Mouse (Mus musculus) forebrain, embryonic 16.5 days (tissue): ENCODE measurements around the gene Zc3hc1. TPM values are rescaled to one million over a fixed set of nuclear protein-coding genes. Genes with fewer than 3 reads are reported as not detected.
A peak's percentile ranks its signal among the peaks of the same experiment; 100 is the strongest.

Experiments used
- ATAC-seq: fragments of 200-750 bp; cut with Nextera tagmentation; 2 replicates; pipeline ENCODE4 v1.8.0; 2017; ENCODE audit warnings: mild to moderate bottlenecking, moderate library complexity
- H3K27ac ChIP-seq: fragments of 300-500 bp; sonication (generic); 2 replicates; pipeline ENCODE4 v1.5.1; 2014; ENCODE audit warnings: low read length, control low read depth
- H3K27me3 ChIP-seq: fragments of 300-500 bp; sonication (generic); replicated peaks from 2 replicates; pipeline ENCODE4 v1.6.1; 2014; ENCODE audit warnings: low read length; ENCODE audit not compliant: control insufficient read depth, insufficient read depth
- H3K36me3 ChIP-seq: fragments of 300-500 bp; sonication (generic); 2 replicates; pipeline ENCODE4 v1.6.1; 2014; ENCODE audit not compliant: control insufficient read depth, insufficient read depth
- H3K4me1 ChIP-seq: fragments of 300-500 bp; sonication (generic); replicated peaks from 2 replicates; pipeline ENCODE4 v1.6.1; 2014; ENCODE audit warnings: low read length; ENCODE audit not compliant: control insufficient read depth, insufficient read depth
- H3K4me2 ChIP-seq: fragments of 300-500 bp; sonication (generic); 2 replicates; pipeline ENCODE4 v1.6.1; 2014; ENCODE audit warnings: mild to moderate bottlenecking, low read length, control low read depth
- H3K4me3 ChIP-seq: fragments of 300-500 bp; sonication (generic); replicated peaks from 2 replicates; pipeline ENCODE4 v1.5.1; 2014; ENCODE audit warnings: mild to moderate bottlenecking, low read length, control low read depth
- H3K9ac ChIP-seq: fragments of 300-500 bp; sonication (generic); replicated peaks from 2 replicates; pipeline ENCODE4 v1.6.1; 2014; ENCODE audit warnings: low read depth, low read length, control low read depth
- H3K9me3 ChIP-seq: fragments of 300-500 bp; sonication (generic); 2 replicates; pipeline ENCODE4 v1.6.1; 2016; ENCODE audit warnings: low read length; ENCODE audit not compliant: control insufficient read depth
- WGBS: fragments of 180-500 bp; shearing (Covaris S2); extraction: QIAGEN DNeasy Blood & Tissue Kit; methylation state at CpG from one replicate; pipeline ENCODE4 v1.1.7; 2014; 5-methylcytosine and 5-hydroxymethylcytosine counted together
- polyA plus RNA-seq: library from polyadenylated mRNA; unstranded; fragments of >200 nt; fragmentation: Nextera tagmentation; extraction: Ambion mirVana; gene quantifications from 2 replicates; pipeline ENCODE4 v1.2.1, GENCODE M21; 2015

Zc3hc1 gene
- polyA plus RNA-seq, 1 experiment from 2014 or later = 72.6 TPM

DNA sequence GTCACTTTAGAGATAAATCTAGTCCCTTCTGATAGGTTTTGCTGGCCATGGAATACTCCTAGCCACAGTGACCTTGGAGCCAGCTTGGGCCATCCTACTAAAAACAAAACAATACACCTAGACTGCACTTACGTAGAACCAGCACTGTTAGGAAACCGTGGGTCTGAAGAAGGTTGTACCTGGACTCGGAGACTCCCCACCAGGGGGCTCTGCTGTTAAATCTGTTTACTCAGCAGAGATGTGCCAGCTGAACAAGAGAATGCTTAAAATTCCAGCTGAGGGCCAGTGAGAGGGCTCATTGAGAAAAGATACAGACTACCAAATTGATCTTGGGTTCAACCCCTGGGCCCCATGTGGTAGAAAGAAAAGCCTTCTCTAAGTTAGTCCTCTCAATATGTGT lies 9.7 kb downstream of the Zc3hc1 start:
- Histone ChIP-seq H3K9ac (no peak overlapping the region), H3K27me3 (no peaks in the 10 kb centered on the region), H3K27ac (no peak overlapping the region), H3K9me3 (no peaks in the 10 kb centered on the region), H3K4me3 (no peak overlapping the region), H3K4me2 (no peak overlapping the region), H3K36me3 (peaks cover 14% of the 10 kb centered on the region), H3K4me1 (0 out of 2 replicates have a peak, but pooled peaks cover 1% of the 10 kb centered on the region)
- 73% methylated on average over 3 of the region's 3 CpGs for WGBS
- no peak for ATAC-seq

DNA sequence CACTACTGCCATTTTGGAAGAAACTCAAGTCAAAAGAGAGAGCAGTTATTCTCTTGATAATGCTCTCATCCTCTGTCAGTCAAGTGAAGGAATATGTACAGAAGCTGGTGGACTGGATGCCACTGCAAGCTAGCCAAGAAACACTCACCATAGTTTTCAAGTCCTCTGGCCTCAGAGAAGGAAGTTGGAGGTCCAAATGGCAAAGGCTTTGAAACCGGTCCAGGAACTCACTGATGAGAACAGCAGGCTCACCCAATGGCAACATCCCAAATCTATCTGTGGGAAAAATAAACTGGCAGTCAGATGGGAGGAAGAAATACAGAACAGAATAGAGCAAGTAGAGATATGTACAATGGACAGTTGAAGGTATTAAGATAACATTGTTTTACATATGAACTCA lies 15.0 kb downstream of the Zc3hc1 start:
- Histone ChIP-seq H3K9me3 (no peaks in the 10 kb centered on the region), H3K4me1 (0 out of 2 replicates have a peak, but pooled peaks cover 5% of the 10 kb centered on the region), H3K4me3 (no peak overlapping the region), H3K4me2 (no peak overlapping the region), H3K36me3 (peaks cover 37% of the 10 kb centered on the region), H3K27me3 (no peaks in the 10 kb centered on the region), H3K9ac (no peak overlapping the region), H3K27ac (no peak overlapping the region)
- no peak for ATAC-seq
- 83% methylated on average over 1 of the region's 1 CpGs for WGBS

DNA sequence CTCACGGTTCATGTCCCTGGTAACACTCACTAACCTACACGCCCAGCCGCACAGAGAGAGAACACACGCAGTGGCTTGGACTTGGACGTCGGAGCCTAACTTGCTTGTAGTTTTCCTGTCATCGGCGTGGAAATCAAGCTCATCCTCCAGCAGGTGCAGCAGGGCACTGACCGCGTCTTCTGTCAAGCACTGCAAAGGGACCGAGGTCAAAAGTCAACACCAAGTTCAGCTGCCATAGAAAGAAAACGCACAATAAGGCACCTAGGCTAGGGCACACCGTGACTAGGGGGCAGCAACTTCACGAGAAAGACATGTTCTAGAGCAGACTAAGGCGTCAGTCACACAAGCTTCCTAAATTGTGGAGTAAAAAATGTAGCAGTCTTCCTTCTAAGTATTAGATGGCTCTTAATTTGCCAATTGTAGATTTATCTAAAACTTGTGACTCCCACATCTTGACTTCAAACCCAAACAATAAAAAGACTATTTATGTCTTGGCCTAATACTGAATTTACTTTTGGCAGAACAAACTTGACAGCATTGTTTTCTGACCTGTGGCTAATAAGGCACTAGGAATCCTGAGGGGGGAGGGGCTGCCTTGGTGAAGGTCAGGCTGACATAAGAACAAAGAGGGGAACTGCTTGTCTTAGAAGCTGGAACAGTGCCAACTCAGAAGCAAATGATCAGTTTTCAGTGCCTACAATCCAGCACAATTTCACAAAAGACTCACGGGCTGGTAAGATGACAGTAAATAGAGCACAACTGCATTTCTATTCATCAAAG lies 15.9 kb downstream of the Zc3hc1 start:
- Histone ChIP-seq H3K4me1 (0 out of 2 replicates have a peak, but pooled peaks cover 5% of the 10 kb centered on the region), H3K4me2 (no peak overlapping the region), H3K9me3 (no peaks in the 10 kb centered on the region), H3K27ac (no peak overlapping the region), H3K36me3 (peaks cover 44% of the 10 kb centered on the region), H3K27me3 (no peaks in the 10 kb centered on the region), H3K9ac (no peak overlapping the region), H3K4me3 (no peak overlapping the region)
- ATAC-seq = no peak
- WGBS = 84% methylated on average over 16 of the region's 16 CpGs

DNA sequence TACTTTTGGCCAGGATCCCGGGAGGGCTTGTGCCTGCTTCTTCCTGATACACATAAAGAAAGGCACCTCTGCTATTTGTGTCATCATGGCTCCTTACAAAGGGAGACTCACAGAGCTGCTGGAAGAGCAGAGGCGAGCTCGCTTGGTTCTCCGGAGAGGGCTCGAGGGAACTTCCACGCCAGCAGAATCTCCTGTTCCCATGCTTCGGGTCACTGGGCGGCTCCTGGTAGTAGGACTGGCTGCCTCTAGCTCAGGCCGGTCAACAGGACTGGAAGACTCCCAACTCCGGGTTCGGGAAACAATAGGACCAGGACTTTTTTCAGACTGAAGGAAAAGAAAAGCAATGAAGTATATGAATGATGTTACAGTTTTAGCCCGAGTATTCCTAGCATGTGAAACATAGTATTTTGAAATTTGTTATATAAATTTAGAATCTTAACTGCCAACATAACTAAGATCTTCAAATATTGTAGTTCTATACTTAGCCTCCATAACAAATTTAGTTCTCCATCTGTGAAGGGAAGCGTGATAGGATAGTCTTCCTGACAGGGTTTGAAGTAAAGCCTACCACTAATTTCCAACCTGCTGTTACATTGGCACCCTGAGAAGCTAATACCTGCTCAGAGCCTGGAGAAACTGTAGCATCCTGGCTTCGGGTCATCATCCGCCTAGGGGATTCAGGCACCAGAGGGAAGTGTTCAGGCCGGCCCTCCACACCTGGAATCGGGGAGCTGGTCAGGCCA lies 18.0 kb downstream of the Zc3hc1 start:
- no peak for ATAC-seq
- 92% methylated on average over 17 of the region's 17 CpGs for WGBS
- H3K9me3 ChIP-seq = no peaks in the 10 kb centered on the region
- no peak overlapping the region for H3K4me2 ChIP-seq
- no peak overlapping the region for H3K27ac ChIP-seq
- no peak overlapping the region for H3K4me3 ChIP-seq
- H3K9ac ChIP-seq = no peak overlapping the region
- 0 out of 2 replicates have a peak, but pooled peaks cover 5% of the 10 kb centered on the region for H3K4me1 ChIP-seq
- H3K36me3 ChIP-seq = peaks cover 52% of the 10 kb centered on the region
- no peaks in the 10 kb centered on the region for H3K27me3 ChIP-seq

DNA sequence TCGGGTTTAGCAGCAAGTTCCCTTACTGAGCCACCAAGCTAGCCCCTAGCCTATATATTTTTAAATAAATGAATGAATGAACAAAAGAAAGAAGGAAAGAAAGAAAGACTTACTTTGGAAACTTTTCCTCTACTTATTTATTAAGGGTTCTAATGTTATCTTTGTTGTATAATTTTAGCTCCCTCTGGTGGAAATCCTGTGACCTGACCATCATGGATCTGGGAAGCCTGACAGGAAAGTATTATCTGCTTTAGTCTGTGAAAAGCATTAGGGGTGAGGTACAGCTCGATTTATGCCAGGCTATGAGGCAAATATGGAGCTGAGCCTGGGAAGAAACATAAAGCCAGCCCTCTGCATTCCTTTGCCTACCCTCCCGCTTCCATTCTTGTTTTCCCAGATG lies 21.5 kb downstream of the Zc3hc1 start:
- H3K27ac ChIP-seq = no peak overlapping the region
- peaks cover 48% of the 10 kb centered on the region for H3K36me3 ChIP-seq
- H3K9me3 ChIP-seq = no peaks in the 10 kb centered on the region
- no peak overlapping the region for H3K9ac ChIP-seq
- H3K27me3 ChIP-seq = no peaks in the 10 kb centered on the region
- no peak overlapping the region for H3K4me2 ChIP-seq
- ATAC-seq = no peak
- no peak overlapping the region for H3K4me3 ChIP-seq
- whole genome bisulfite sequencing = 87% methylated on average over 3 of the region's 3 CpGs
- no peaks in the 10 kb centered on the region for H3K4me1 ChIP-seq

DNA sequence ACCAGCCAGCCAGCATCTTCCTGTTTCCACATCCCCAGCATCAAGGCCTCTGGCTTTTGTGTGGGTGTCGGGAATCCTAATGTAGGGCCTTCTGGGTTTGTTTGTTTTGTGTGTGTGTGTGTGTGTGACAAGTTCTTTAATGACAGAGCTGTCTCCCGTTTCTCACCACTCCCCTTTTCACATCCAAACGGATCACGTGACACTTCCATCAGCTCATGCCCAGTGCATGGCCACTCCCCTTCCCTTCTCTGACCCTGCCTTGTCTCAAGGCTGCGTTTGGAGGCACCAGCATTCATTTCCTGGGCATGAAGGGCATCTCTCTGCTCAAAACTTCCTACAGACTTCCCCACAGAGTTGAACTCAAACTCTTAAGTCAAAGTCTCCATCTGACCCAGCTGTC lies 27.0 kb downstream of the Zc3hc1 start:
- 42% methylated on average over 5 of the region's 5 CpGs for WGBS
- H3K9me3 ChIP-seq = no peaks in the 10 kb centered on the region
- no peak overlapping the region for H3K4me2 ChIP-seq
- no peak overlapping the region for H3K9ac ChIP-seq
- H3K4me1 ChIP-seq = no peaks in the 10 kb centered on the region
- H3K27ac ChIP-seq = no peak overlapping the region
- ATAC-seq = no peak
- H3K36me3 ChIP-seq = peaks cover 14% of the 10 kb centered on the region
- H3K4me3 ChIP-seq = no peak overlapping the region
- H3K27me3 ChIP-seq = no peaks in the 10 kb centered on the region

DNA sequence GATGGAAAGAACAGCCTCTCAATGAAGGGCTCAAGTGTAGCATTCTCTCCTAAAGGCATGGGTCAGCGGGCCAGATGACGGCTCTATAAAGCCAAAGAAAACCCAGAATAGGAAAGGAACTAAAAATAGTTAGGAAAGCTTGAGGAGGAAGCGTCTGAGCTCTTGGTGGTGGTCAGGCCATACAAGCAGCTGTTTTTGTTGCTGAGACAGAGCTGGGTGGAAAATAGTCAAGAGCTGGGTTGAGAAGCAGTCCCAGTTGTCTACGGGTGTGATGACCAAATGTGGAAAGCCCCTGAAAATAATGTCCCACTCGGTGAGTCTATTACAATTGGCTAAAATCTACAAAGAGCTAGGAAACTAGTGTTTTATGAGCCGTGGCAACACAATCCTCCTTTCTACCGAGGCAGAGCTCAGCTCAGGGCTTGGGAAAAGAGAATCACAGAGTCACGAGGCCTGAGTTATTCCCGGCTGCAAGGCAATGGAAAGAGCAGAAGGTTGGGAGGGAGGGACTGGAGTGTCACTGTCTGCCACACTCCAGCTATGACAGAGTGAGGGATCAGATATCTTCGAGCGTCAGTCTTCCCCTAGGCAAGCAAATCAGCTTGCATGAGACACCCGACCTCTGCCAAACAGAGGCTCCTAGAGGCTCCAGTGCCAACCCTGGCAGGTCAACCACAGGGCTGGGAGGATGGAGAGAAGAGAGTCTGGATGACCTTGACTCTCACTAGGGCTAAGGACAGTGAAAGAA lies 30.9 kb downstream of the Zc3hc1 start:
- Histone ChIP-seq H3K4me1 (no peaks in the 10 kb centered on the region), H3K9me3 (no peaks in the 10 kb centered on the region), H3K27me3 (no peaks in the 10 kb centered on the region), H3K36me3 (no peaks in the 10 kb centered on the region), H3K4me2 (no peak overlapping the region), H3K4me3 (no peak overlapping the region), H3K9ac (no peak overlapping the region), H3K27ac (no peak overlapping the region)
- 79% methylated on average over 12 of the region's 12 CpGs for WGBS
- ATAC-seq = no peak

DNA sequence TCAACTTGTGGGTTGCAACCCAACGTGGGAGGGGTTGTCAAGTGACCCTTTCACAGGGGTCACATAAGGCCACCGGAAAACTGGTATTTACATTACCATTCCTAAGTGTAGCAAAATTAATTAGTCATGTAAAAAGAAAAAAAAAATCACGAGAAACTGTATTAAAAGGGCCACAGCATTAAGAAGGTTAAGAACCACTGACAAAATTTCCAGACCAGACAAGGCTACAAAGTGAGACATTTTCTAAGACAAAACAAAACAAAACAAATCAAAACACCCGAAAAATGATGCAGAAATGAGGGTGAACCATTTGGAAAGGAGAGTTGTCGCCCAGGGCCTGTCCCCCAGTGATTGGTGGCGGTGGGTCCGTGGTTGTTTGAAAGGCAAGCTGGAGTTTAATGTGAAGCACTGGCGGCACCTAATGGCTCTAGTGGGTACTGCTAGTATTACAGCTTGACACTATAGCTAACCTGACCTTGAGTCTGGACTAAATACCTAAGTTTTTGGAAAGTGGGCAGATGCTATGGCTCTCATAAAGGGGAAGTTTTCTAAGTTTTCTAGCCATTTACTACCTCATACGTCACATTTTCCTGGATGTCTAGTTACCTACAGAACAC lies 33.2 kb downstream of the Zc3hc1 start:
- no peak overlapping the region for H3K27ac ChIP-seq
- no peak overlapping the region for H3K4me3 ChIP-seq
- H3K9me3 ChIP-seq = no peaks in the 10 kb centered on the region
- no peaks in the 10 kb centered on the region for H3K4me1 ChIP-seq
- no peaks in the 10 kb centered on the region for H3K27me3 ChIP-seq
- H3K36me3 ChIP-seq = no peaks in the 10 kb centered on the region
- H3K9ac ChIP-seq = no peak overlapping the region
- ATAC-seq = peak; percentile 76
- no peak overlapping the region for H3K4me2 ChIP-seq
- 22% methylated on average over 9 of the region's 9 CpGs for WGBS

DNA sequence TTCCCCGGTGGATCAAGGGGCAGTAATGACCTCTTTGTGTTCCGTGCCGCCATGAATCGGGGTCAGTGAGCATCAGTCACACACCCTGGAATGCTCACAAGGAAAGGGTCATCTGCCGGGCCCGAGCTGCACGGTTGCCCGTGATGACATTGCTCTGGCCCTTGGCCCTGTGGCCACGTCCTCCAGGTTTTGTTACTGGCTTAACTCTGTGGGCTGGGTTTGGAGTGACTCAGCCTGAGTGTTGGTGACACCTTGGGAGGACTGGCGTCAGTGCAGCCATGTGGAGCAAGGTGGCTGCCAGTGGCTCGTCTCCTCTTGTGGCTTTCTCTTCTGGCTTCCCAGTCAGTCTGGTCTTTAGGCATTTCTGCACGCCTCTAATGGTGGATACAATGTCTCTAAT lies 34.1 kb downstream of the Zc3hc1 start:
- Histone ChIP-seq H3K4me3 (no peak overlapping the region), H3K27me3 (no peaks in the 10 kb centered on the region), H3K9me3 (no peaks in the 10 kb centered on the region), H3K36me3 (no peaks in the 10 kb centered on the region), H3K4me2 (no peak overlapping the region), H3K4me1 (no peaks in the 10 kb centered on the region), H3K9ac (no peak overlapping the region), H3K27ac (no peak overlapping the region)
- ATAC-seq = no peak
- WGBS = 91% methylated on average over 12 of the region's 12 CpGs
